Mouse (Mus musculus) right cerebral cortex, postnatal 36 days (tissue): ENCODE data around the gene Pcdh8.

ENCODE experiments used
- DNase-seq, 2 experiments: peaks; one replicate each; pipeline ENCODE4 v3.0.0; 2022; ENCODE audit warnings: low spot score in 2 of 2, mixed read lengths in 1 of 2

Gene Pcdh8

GRCm38 (mm10) chr14:79771094-79771535 lies at the start of gene Pcdh8:
TSS of gene Pcdh8 (minus strand) at chr14:79771312.
- DNase-seq: peak; percentile 86 to 88

GRCm38 (mm10) chr14:79814709-79815108 lies 43.6 kb upstream of the Pcdh8 start:
- DNase-seq: no peak

- no peak for DNase-seq
Observed at GRCm38 (mm10) chr14:79814084-79814483, 43.0 kb upstream of the Pcdh8 start.

- no peak for DNase-seq
Observed at GRCm38 (mm10) chr14:79793179-79793578, 22.1 kb upstream of the Pcdh8 start.

GRCm38 (mm10) chr14:79789535-79789934 lies 18.4 kb upstream of the Pcdh8 start:
- no peak for DNase-seq

GRCm38 (mm10) chr14:79788656-79789204 lies 17.6 kb upstream of the Pcdh8 start:
- DNase-seq: no peak

- DNase-seq: no peak
Observed at GRCm38 (mm10) chr14:79787918-79788317, 16.8 kb upstream of the Pcdh8 start.

GRCm38 (mm10) chr14:79785400-79785799 lies 14.3 kb upstream of the Pcdh8 start:
- no peak for DNase-seq

- DNase-seq: no peak
Observed at GRCm38 (mm10) chr14:79780889-79781288, 9.8 kb upstream of the Pcdh8 start.

GRCm38 (mm10) chr14:79780332-79780731 lies 9.2 kb upstream of the Pcdh8 start:
- no peak for DNase-seq

GRCm38 (mm10) chr14:79779841-79780240 lies 8.7 kb upstream of the Pcdh8 start:
- DNase-seq: no peak

GRCm38 (mm10) chr14:79773425-79774391 lies 2.6 kb upstream of the Pcdh8 start:
- DNase-seq: no peak

- DNase-seq: no peak
Observed at GRCm38 (mm10) chr14:79771802-79772511, 845 bp upstream of the Pcdh8 start.

GRCm38 (mm10) chr14:79770306-79771093 lies 612 bp downstream of the Pcdh8 start:
- no peak for DNase-seq

- peak; percentile 39 to 55 for DNase-seq
Observed at GRCm38 (mm10) chr14:79769618-79770017, 1.5 kb downstream of the Pcdh8 start.

- DNase-seq: no peak
Observed at GRCm38 (mm10) chr14:79768996-79769395, 2.1 kb downstream of the Pcdh8 start.

- no peak for DNase-seq
Observed at GRCm38 (mm10) chr14:79768076-79768830, 2.9 kb downstream of the Pcdh8 start.

GRCm38 (mm10) chr14:79767601-79768000 lies 3.5 kb downstream of the Pcdh8 start:
- DNase-seq: no peak

- no peak for DNase-seq
Observed at GRCm38 (mm10) chr14:79765196-79765765, 5.8 kb downstream of the Pcdh8 start.

GRCm38 (mm10) chr14:79754601-79755222 lies 16.4 kb downstream of the Pcdh8 start:
- DNase-seq: no peak
